In the genomic region with DNA sequence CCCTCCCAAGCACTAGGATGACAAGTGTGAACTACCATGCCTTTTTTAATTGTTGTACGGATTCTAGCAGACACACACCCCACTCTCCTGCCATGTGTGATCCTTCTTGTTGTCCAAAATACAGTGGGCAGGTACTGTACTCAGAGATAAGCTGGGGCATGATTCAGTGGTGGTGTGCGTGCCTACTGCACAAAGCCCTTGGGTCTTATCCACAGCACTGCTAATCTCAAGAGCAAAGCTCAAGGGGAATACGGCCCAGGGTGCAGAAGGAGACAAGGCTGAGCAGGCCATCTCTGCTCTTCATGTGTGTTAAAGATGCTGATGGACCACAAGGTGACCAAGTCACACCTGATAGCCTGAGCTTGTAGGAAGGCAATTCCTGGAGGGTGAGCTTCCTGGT, we compare ENCODE assay signal across 14 mouse cellular contexts. TPM values are rescaled to one million over a fixed set of nuclear protein-coding genes. Genes with fewer than 3 reads are reported as not detected.
DNase-seq lines count a peak whose midpoint lies in the region; ATAC-seq and TF ChIP-seq lines count a peak whose summit lies in the region.
"Had no signal": no experiment of that assay in that cellular context is flagged by ENCODE, and none has a peak within 500 bp of the region (broad histone marks: within the 10 kb centered on the region; RNA-seq: fewer than 3 reads in every experiment).

No protein-coding gene starts in this region.

- DNase-seq in adrenal gland, postnatal 14 days, result peak; percentile 10
- DNase-seq in adrenal gland, adult 2 months, result no peak
- DNase-seq in heart, adult 9 months (ENCODE audit: low spot score in 2 of 2), result no peak
- no peak for DNase-seq in stomach, postnatal 0 days (ENCODE audit: low spot score)
- no peak for DNase-seq in right cerebral cortex, adult 2 months (ENCODE audit: low spot score in 2 of 2)
- DNase-seq: adrenal gland, adult 8-10 months; kidney, adult 18-20 months; thymus, adult 18-20 months had no signal

- H3K4me3 ChIP-seq in heart, embryonic 16.5 days (ENCODE audit: low read length), result no peak overlapping the region
- no peak overlapping the region for H3K4me3 ChIP-seq in stomach, embryonic 14.5 days (ENCODE audit: low read depth, low read length)
- no peak overlapping the region for H3K4me3 ChIP-seq in stomach, postnatal 0 days (ENCODE audit: low read depth, low read length)
- no peak overlapping the region for H3K4me3 ChIP-seq in stomach, embryonic 16.5 days (replicated peaks; ENCODE audit: low read length)
- H3K4me3 ChIP-seq: lung, embryonic 15.5 days had no signal

- no peaks in the 10 kb centered on the region for H3K27me3 ChIP-seq in heart, embryonic 16.5 days (ENCODE audit: control insufficient read depth, insufficient read depth, low read length)
- H3K27me3 ChIP-seq in stomach, embryonic 14.5 days (ENCODE audit: control insufficient read depth, insufficient read depth, low read length), result no peaks in the 10 kb centered on the region
- no peaks in the 10 kb centered on the region for H3K27me3 ChIP-seq in stomach, postnatal 0 days (ENCODE audit: control insufficient read depth, insufficient read depth, low read length)
- no peaks in the 10 kb centered on the region for H3K27me3 ChIP-seq in stomach, embryonic 16.5 days (ENCODE audit: control insufficient read depth, insufficient read depth, low read length)
- H3K27me3 ChIP-seq: lung, embryonic 15.5 days had no signal

- H3K9me3 ChIP-seq in heart, embryonic 16.5 days (replicated peaks; ENCODE audit: control insufficient read depth, low read length), result no peaks in the 10 kb centered on the region
- no peaks in the 10 kb centered on the region for H3K9me3 ChIP-seq in stomach, embryonic 14.5 days (ENCODE audit: control insufficient read depth, low read depth, low read length)
- H3K9me3 ChIP-seq in stomach, postnatal 0 days (ENCODE audit: control insufficient read depth, low read length), result no peaks in the 10 kb centered on the region
- no peaks in the 10 kb centered on the region for H3K9me3 ChIP-seq in stomach, embryonic 16.5 days (replicated peaks; ENCODE audit: control insufficient read depth, low read length)
- H3K9me3 ChIP-seq: lung, embryonic 15.5 days had no signal

- H3K9ac ChIP-seq in heart, embryonic 16.5 days (ENCODE audit: low read length), result peak overlapping the region; percentile 56; the same call in 1 of the 2 replicates
- H3K9ac ChIP-seq in stomach, embryonic 14.5 days (replicated peaks; ENCODE audit: low read depth, low read length), result no peak overlapping the region
- no peak overlapping the region for H3K9ac ChIP-seq in stomach, postnatal 0 days (ENCODE audit: low read length)
- no peak overlapping the region; the same call in 1 of the 2 replicates for H3K9ac ChIP-seq in stomach, embryonic 16.5 days (ENCODE audit: low read length)
- H3K9ac ChIP-seq: lung, embryonic 15.5 days had no signal

- TF ChIP-seq CTCF in stomach, postnatal 0 days (IDR thresholded peaks at IDR 0.05; ENCODE audit: low read depth), result no peak

- no peak overlapping the region for H3K4me2 ChIP-seq in heart, embryonic 16.5 days (ENCODE audit: low read depth, low read length)
- no peak overlapping the region for H3K4me2 ChIP-seq in stomach, embryonic 14.5 days (replicated peaks; ENCODE audit: low read depth, low read length)
- H3K4me2 ChIP-seq in stomach, postnatal 0 days (replicated peaks; ENCODE audit: low read depth), result no peak overlapping the region
- no peak overlapping the region for H3K4me2 ChIP-seq in stomach, embryonic 16.5 days (ENCODE audit: low read depth, low read length)
- H3K4me2 ChIP-seq: lung, embryonic 15.5 days; midbrain, embryonic 11.5 days had no signal

- peaks cover 22% of the 10 kb centered on the region for H3K36me3 ChIP-seq in heart, embryonic 16.5 days (ENCODE audit: control insufficient read depth, insufficient read depth)
- peaks cover 13% of the 10 kb centered on the region for H3K36me3 ChIP-seq in stomach, embryonic 14.5 days (ENCODE audit: control insufficient read depth, insufficient read depth, low read length)
- H3K36me3 ChIP-seq in stomach, postnatal 0 days (ENCODE audit: control insufficient read depth, insufficient read depth, low read length), result peaks cover 13% of the 10 kb centered on the region
- 0 out of 2 replicates have a peak, but pooled peaks cover 5% of the 10 kb centered on the region for H3K36me3 ChIP-seq in stomach, embryonic 16.5 days (ENCODE audit: control insufficient read depth, insufficient read depth, low read length)

- 34% methylated on average over 3 of the region's 3 CpGs for WGBS in heart, embryonic 16.5 days
- 84% methylated on average over 3 of the region's 3 CpGs for WGBS in stomach, embryonic 14.5 days
- 64% methylated on average over 3 of the region's 3 CpGs for WGBS in stomach, postnatal 0 days
- 75% methylated on average over 3 of the region's 3 CpGs for WGBS in stomach, embryonic 16.5 days

- no peak for TF ChIP-seq EP300 in stomach, postnatal 0 days (optimal IDR thresholded peaks at IDR 0.05)

- H3K4me1 ChIP-seq in heart, embryonic 16.5 days (ENCODE audit: control insufficient read depth, insufficient read depth, low read length), result peaks cover 87% of the 10 kb centered on the region
- H3K4me1 ChIP-seq in stomach, embryonic 14.5 days (ENCODE audit: control insufficient read depth, insufficient read depth, low read length), result peaks cover 72% of the 10 kb centered on the region
- peaks cover 45% of the 10 kb centered on the region for H3K4me1 ChIP-seq in stomach, postnatal 0 days (replicated peaks; ENCODE audit: control insufficient read depth, insufficient read depth)
- peaks cover 90% of the 10 kb centered on the region for H3K4me1 ChIP-seq in stomach, embryonic 16.5 days (ENCODE audit: control insufficient read depth, insufficient read depth, low read length)

- no peak for ATAC-seq in heart, embryonic 16.5 days (replicated peaks; ENCODE audit: extremely low read depth, insufficient read depth, low FRiP score)
- no peak for ATAC-seq in stomach, embryonic 14.5 days (ENCODE audit: insufficient number of reproducible peaks, insufficient read depth, low FRiP score, low read depth)
- ATAC-seq in stomach, postnatal 0 days (ENCODE audit: low FRiP score, low TSS enrichment), result no peak
- no peak for ATAC-seq in stomach, embryonic 16.5 days (ENCODE audit: insufficient read depth, low FRiP score)

- H3K27ac ChIP-seq in heart, embryonic 16.5 days (ENCODE audit: low read length), result peak overlapping the region; percentile 99
- H3K27ac ChIP-seq in stomach, embryonic 14.5 days (ENCODE audit: low read length), result peak overlapping the region; percentile 48; the same call in 1 of the 2 replicates
- H3K27ac ChIP-seq in stomach, postnatal 0 days (replicated peaks), result no peak overlapping the region; the same call in 1 of the 2 replicates
- peak overlapping the region; percentile 77; the same call in 1 of the 2 replicates for H3K27ac ChIP-seq in stomach, embryonic 16.5 days (ENCODE audit: low read length)
- H3K27ac ChIP-seq: lung, embryonic 15.5 days had no signal

RNA-seq across cellular contexts. Expression of a gene that starts 40.0 kb away (rescaled TPM):
- total RNA-seq in adrenal gland, postnatal 14 days (2021), result 0.19 and 0.60 TPM in 2 replicates
- total RNA-seq in adrenal gland, adult 2 months (2021), result under 1 TPM in 1 of 2 experiments, not detected in 1; 0.14 TPM
- 0.48 and 0.80 TPM in 2 replicates for polyA plus RNA-seq in adrenal gland, adult 2 months (2012; rRNA removed)
- polyA plus RNA-seq in heart, embryonic 16.5 days (2015; fragmentation: Nextera tagmentation; extraction: Ambion mirVana), result 0.41 and 0.42 TPM in 2 replicates
- polyA plus RNA-seq in stomach, embryonic 14.5 days (2014; fragmentation: Nextera tagmentation; extraction: Ambion mirVana), result 0.67 and 1.1 TPM in 2 replicates
- polyA plus RNA-seq in stomach, postnatal 0 days (2015; fragmentation: Nextera tagmentation; extraction: Ambion mirVana), result 1.9 and 2.3 TPM in 2 replicates
- 0.56 and 0.59 TPM in 2 replicates for polyA plus RNA-seq in stomach, embryonic 16.5 days (2015; fragmentation: Nextera tagmentation; extraction: Ambion mirVana)
- total RNA-seq: hematopoietic stem cell, adult 5-6 weeks had no signal

RNA-seq across cellular contexts. Expression of a gene that starts 41.0 kb away (rescaled TPM):
- 271 and 282 TPM in 2 replicates for total RNA-seq in adrenal gland, postnatal 14 days (2021)
- total RNA-seq in adrenal gland, adult 2 months (2021), result 100 to 1,000 TPM; 247 to 264 TPM
- polyA plus RNA-seq in adrenal gland, adult 2 months (2012; rRNA removed), result 301 and 316 TPM in 2 replicates
- 260 and 301 TPM in 2 replicates for polyA plus RNA-seq in heart, embryonic 16.5 days (2015; fragmentation: Nextera tagmentation; extraction: Ambion mirVana)
- polyA plus RNA-seq in stomach, embryonic 14.5 days (2014; fragmentation: Nextera tagmentation; extraction: Ambion mirVana), result 272 and 280 TPM in 2 replicates
- 216 and 227 TPM in 2 replicates for polyA plus RNA-seq in stomach, postnatal 0 days (2015; fragmentation: Nextera tagmentation; extraction: Ambion mirVana)
- polyA plus RNA-seq in stomach, embryonic 16.5 days (2015; fragmentation: Nextera tagmentation; extraction: Ambion mirVana), result 413 and 449 TPM in 2 replicates

RNA-seq across cellular contexts. Expression of a gene that starts 57.5 kb away (rescaled TPM):
- total RNA-seq in adrenal gland, postnatal 14 days (2021), result 1.1 TPM in 1 of 2 replicates, not detected in the other
- total RNA-seq in adrenal gland, adult 2 months (2021), result under 1 TPM; 0.69 to 0.81 TPM
- polyA plus RNA-seq in adrenal gland, adult 2 months (2012; rRNA removed), result 0.97 and 2.8 TPM in 2 replicates
- polyA plus RNA-seq in heart, embryonic 16.5 days (2015; fragmentation: Nextera tagmentation; extraction: Ambion mirVana), result 1.5 and 2.1 TPM in 2 replicates
- polyA plus RNA-seq in stomach, embryonic 14.5 days (2014; fragmentation: Nextera tagmentation; extraction: Ambion mirVana), result 1.4 and 1.5 TPM in 2 replicates
- 296 and 301 TPM in 2 replicates for polyA plus RNA-seq in stomach, postnatal 0 days (2015; fragmentation: Nextera tagmentation; extraction: Ambion mirVana)
- polyA plus RNA-seq in stomach, embryonic 16.5 days (2015; fragmentation: Nextera tagmentation; extraction: Ambion mirVana), result 5.8 and 9.9 TPM in 2 replicates
- total RNA-seq: hematopoietic stem cell, adult 5-6 weeks had no signal

Comparison
In these comparisons a context has a peak if more than half of its experiments do, and no peak if none do; other contexts are left out.
1. RNA of a gene that starts 57.5 kb away (polyA plus RNA-seq): 296 to 301 TPM in stomach, postnatal 0 days; 5.8 to 9.9 TPM in stomach, embryonic 16.5 days, 1.5 to 2.1 TPM in heart, embryonic 16.5 days, 1.4 to 1.5 TPM in stomach, embryonic 14.5 days and 0.97 to 2.8 TPM in adrenal gland, adult 2 months; every median in the first group is over 10 times any median in the second.